Mouse (Mus musculus) gonadal fat pad, adult 2 months (tissue): ENCODE measurements around the gene Aldh5a1. TPM values are rescaled to one million over a fixed set of nuclear protein-coding genes. Genes with fewer than 3 reads are reported as not detected.

Experiments
- DNase-seq: peaks from one replicate; pipeline ENCODE4 v3.0.0-alpha.2; 2012; ENCODE audit warnings: low read depth
- polyA plus RNA-seq: library from polyadenylated mRNA; depleted of rRNA; stranded (reverse); fragments of >200 nt; gene quantifications from 2 replicates; pipeline ENCODE4 v1.2.3, GENCODE M21; 2012; rRNA removed

The Aldh5a1 gene
- polyA plus RNA-seq, 1 experiment = 7.0 TPM

DNA sequence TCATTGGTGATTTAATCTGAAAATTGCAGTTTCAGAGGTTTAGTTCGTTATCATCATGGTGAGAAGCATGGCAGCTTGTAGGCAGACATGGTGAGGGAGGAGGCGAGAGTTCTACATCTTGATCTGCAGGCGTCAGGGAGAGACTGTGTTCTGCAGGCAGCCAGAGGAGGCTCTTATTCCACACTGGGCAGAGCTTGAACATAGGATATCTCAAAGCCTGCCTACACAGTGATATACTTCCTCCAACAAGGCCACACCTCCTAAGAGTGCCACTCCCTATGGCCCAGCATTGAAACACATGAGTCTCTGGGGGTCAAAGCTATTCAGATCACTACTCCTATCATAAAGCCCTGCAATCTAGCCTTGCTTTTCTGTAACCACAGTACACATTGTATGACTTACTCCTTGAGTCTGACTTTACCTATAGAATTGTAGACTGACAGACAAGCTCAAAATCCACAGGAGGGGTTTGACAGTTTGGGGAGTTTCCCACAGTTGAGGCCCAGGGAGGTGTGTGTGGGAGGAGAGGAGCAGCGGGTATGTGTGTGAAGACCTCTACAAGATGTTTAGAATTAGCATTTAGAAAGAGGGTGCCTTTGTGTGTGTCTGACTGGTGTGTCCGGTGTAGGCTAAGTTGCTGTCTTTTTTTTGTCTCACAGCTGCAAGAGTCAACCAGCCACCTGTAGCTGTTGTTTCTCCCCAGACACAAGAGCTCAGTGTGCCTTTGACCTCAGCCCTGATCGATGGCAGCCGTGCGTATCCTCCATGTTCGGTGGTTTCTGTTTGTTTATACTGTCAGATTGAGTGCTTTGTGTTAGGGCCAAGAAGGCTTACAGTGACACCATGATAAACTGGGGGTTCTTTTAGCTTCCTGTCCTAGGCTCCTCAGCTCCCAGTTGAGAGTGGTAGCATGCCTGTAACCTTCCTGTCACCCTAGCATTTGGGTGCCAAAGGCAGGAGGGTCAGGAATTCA, 70.7 kb downstream of the Aldh5a1 start:
- no peak for DNase-seq

DNA sequence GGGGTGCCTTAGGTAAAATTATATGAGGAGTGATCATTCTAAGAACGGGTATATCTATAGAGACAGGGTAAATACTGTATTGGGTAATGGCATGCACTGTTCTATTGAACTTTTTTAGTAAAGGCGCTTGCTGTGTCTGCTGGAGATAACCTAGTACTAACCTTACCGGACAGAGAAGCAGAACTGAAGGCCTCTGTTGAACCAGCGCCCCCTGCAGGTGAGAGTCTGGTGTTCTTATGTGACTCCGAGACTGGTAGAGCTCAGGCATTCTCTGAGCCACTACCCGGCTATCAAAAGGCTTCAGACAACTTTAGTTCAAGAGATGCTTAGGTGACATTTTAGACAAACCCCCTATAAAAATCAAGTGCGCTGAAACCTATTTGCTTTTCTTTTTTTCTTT, 74.9 kb downstream of the Aldh5a1 start:
- no peak for DNase-seq

GRCm38 (mm10) chr13:24862021-24862420, 75.4 kb downstream of the Aldh5a1 start:
- no peak for DNase-seq

GRCm38 (mm10) chr13:24861084-24861483, 76.4 kb downstream of the Aldh5a1 start:
- DNase-seq = no peak

DNA sequence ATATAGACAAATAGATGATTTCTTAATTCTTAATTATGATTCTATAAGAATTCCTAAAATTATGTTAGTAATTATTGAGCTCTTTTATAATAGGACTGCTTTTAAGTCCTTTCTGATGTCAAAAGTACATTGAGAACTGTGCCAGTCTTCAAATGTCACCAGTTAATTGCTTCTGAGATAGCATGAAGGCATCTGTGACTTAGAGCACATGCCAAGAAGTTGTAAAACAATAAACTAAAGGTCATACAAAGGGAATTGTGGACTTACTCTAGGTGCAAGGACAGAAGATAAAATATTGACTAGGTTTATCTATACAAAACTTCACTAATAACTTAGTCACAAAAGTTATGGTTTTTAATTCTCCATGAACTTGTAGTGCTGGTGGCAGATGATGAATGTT, 78.3 kb downstream of the Aldh5a1 start:
- no peak for DNase-seq

Other genes with a start within 250 kb of the Aldh5a1 start
- gene Armh2, start 196.4 kb downstream of the Aldh5a1 start, polyA plus RNA-seq = 0.20 TPM in 1 of 2 replicates, not detected in the other
- 1.7 TPM in 2 replicates for gene Gmnn, start 175.7 kb downstream of the Aldh5a1 start, polyA plus RNA-seq
- 27.3 and 41.8 TPM in 2 replicates for gene BC005537, start 136.0 kb downstream of the Aldh5a1 start, polyA plus RNA-seq
- gene Acot13, start 106.1 kb downstream of the Aldh5a1 start, polyA plus RNA-seq = 57.6 and 65.2 TPM in 2 replicates
- gene Tdp2, start 106.0 kb downstream of the Aldh5a1 start, polyA plus RNA-seq = 13.6 and 15.0 TPM in 2 replicates
- 0.08 and 0.13 TPM in 2 replicates for gene D130043K22Rik, start 92.5 kb downstream of the Aldh5a1 start, polyA plus RNA-seq
- 16.1 and 16.9 TPM in 2 replicates for gene Gpld1, start 5.5 kb upstream of the Aldh5a1 start, polyA plus RNA-seq
- gene Mrs2, start 82.7 kb upstream of the Aldh5a1 start, polyA plus RNA-seq = 29.2 and 31.9 TPM in 2 replicates
- gene Dcdc2a, start 118.3 kb upstream of the Aldh5a1 start, polyA plus RNA-seq = 2.0 and 6.0 TPM in 2 replicates